Mouse (Mus musculus) olfactory bulb, adult 2 months (tissue): ENCODE results near the gene Cdx4.

Experiments used
- CTCF ChIP-seq: fragments of 200-500 bp; IDR thresholded peaks from 2 replicates; pipeline ENCODE4 v1.5.1; 2012; ENCODE audit warnings: low read depth, mild to moderate bottlenecking, low read length, moderate library complexity; ENCODE audit not compliant: insufficient read depth
- POLR2A ChIP-seq: fragments of 200-500 bp; IDR thresholded peaks from 2 replicates; pipeline ENCODE4 v1.6.1; 2012; ENCODE audit warnings: mild to moderate bottlenecking, low read depth, low read length, moderate library complexity; ENCODE audit not compliant: insufficient read depth

DNA sequence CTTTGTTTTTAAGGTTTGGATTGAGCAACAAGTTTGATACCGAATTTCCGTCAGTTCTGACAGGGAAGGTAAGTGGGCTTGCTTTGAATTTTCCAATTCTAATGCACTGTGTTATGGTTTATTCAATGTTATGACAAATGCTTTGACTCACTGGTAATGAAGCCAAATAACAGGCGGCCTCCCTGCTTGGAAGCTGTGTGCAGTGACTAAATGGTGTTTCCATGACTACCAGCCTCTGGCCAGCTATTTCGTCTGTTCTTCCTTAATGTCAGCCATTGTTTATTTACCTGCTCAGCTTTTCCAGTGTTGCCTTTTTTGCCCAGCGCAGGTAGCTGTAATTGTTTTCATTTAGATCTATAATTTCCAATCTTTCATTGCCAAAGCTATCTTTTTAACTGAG, 45.0 kb downstream of the Cdx4 start:
- TF ChIP-seq POLR2A = no peak
- TF ChIP-seq CTCF = no peak
